Comparison of ENCODE assay signal across 30 mouse cellular contexts in genomic region chr7:113572741-113573140, GRCm38 (mm10). TPM values are rescaled to one million over a fixed set of nuclear protein-coding genes. Genes with fewer than 3 reads are reported as not detected.
DNase-seq lines count a peak whose midpoint lies in the region; TF ChIP-seq lines count a peak whose summit lies in the region.
"Had no signal": no experiment of that assay in that cellular context is flagged by ENCODE, and none has a peak within 500 bp of the region (broad histone marks: within the 10 kb centered on the region; RNA-seq: fewer than 3 reads in every experiment).

No protein-coding gene starts in this region.

- H3K9me3 ChIP-seq in CH12.LX (replicated peaks; ENCODE audit: low read length) = no peaks in the 10 kb centered on the region
- H3K9me3 ChIP-seq in midbrain, embryonic 10.5 days (replicated peaks) = no peaks in the 10 kb centered on the region
- H3K9me3 ChIP-seq: embryonic facial prominence, embryonic 13.5 days; forebrain, embryonic 12.5 days; heart, embryonic 10.5 days; hindbrain, embryonic 15.5 days; limb, embryonic 15.5 days; megakaryocyte, embryonic 14.5 days; neural tube, embryonic 13.5 days; stomach, embryonic 15.5 days had no signal

- no peak overlapping the region for H3K4me2 ChIP-seq in CH12.LX (ENCODE audit: insufficient read depth, low read depth, poor library complexity, severe bottlenecking)
- H3K4me2 ChIP-seq: embryonic facial prominence, embryonic 13.5 days; forebrain, embryonic 12.5 days; hindbrain, embryonic 15.5 days; limb, embryonic 15.5 days; lung, embryonic 14.5 days; neural tube, embryonic 13.5 days; stomach, embryonic 15.5 days had no signal

- H3K79me2 ChIP-seq in CH12.LX (replicated peaks; ENCODE audit: control insufficient read depth, extremely low read depth, insufficient read depth, poor library complexity, severe bottlenecking) = no peaks in the 10 kb centered on the region

- H3K27me3 ChIP-seq in CH12.LX (replicated peaks) = no peaks in the 10 kb centered on the region
- no peaks in the 10 kb centered on the region for H3K27me3 ChIP-seq in midbrain, embryonic 10.5 days (ENCODE audit: low read depth, poor library complexity, severe bottlenecking)
- H3K27me3 ChIP-seq: embryonic facial prominence, embryonic 13.5 days; forebrain, embryonic 12.5 days; hindbrain, embryonic 15.5 days; limb, embryonic 15.5 days; megakaryocyte, embryonic 14.5 days; neural tube, embryonic 13.5 days; Patski; stomach, embryonic 15.5 days had no signal

- H3K9ac ChIP-seq in CH12.LX (ENCODE audit: insufficient read depth, low read depth) = no peak overlapping the region
- H3K9ac ChIP-seq: embryonic facial prominence, embryonic 13.5 days; forebrain, embryonic 12.5 days; hindbrain, embryonic 15.5 days; limb, embryonic 15.5 days; liver, embryonic 14.5 days; lung, embryonic 14.5 days; neural tube, embryonic 13.5 days; stomach, embryonic 15.5 days had no signal

- peak; percentile 19 for DNase-seq in thymus, postnatal 0 days (ENCODE audit: low spot score)
- no peak for DNase-seq in thymus, postnatal 36 days
- DNase-seq in CH12.LX (ENCODE audit: extremely low read depth) = peak; percentile 38
- peak; percentile 66 for DNase-seq in induced T-regulatory cell, adult 2 months (ENCODE audit: low read depth)
- peak; percentile 19 for DNase-seq in thymus, postnatal 25 days
- no peak for DNase-seq in kidney, postnatal 14 days
- DNase-seq in layer of hippocampus, adult 9-10 months (ENCODE audit: low spot score) = no peak
- DNase-seq in midbrain, embryonic 10.5 days (ENCODE audit: low spot score) = no peak
- DNase-seq: adrenal gland, postnatal 10 days; B cell, adult 2 months; cerebellum, adult 2 months; cerebellum, postnatal 25 days; embryo, embryonic 11 days; heart, postnatal 4 days; kidney, adult 9 months; kidney, postnatal 25 days; lung, embryonic 14.5 days; midbrain, embryonic 14.5 days had no signal

- no peak overlapping the region for H3K4me3 ChIP-seq in CH12.LX (replicated peaks in 1 of 3; ENCODE audit: low read depth in 2 of 3, low read length in 2 of 3, poor library complexity in 1 of 3)
- no peak overlapping the region for H3K4me3 ChIP-seq in midbrain, embryonic 10.5 days
- H3K4me3 ChIP-seq: embryonic facial prominence, embryonic 13.5 days; erythroblast, embryonic 14.5 days; forebrain, embryonic 12.5 days; heart, embryonic 10.5 days; hindbrain, embryonic 15.5 days; layer of hippocampus, adult 2 months; limb, embryonic 15.5 days; megakaryocyte, embryonic 14.5 days; neural tube, embryonic 13.5 days; stomach, embryonic 15.5 days had no signal

- peaks cover 0 to 23% of the 10 kb centered on the region in 2 experiments; a peak in 2 of 4 replicates for H3K4me1 ChIP-seq in CH12.LX (ENCODE audit: control insufficient read depth in 1 of 2, insufficient read depth in 2 of 2)
- H3K4me1 ChIP-seq in midbrain, embryonic 10.5 days = no peaks in the 10 kb centered on the region
- H3K4me1 ChIP-seq: embryonic facial prominence, embryonic 13.5 days; forebrain, embryonic 12.5 days; heart, embryonic 10.5 days; hindbrain, embryonic 15.5 days; limb, embryonic 15.5 days; megakaryocyte, embryonic 14.5 days; neural tube, embryonic 13.5 days; stomach, embryonic 15.5 days had no signal

- WGBS in midbrain, embryonic 10.5 days = 82% methylated on average over 2 of the region's 2 CpGs

- dilution Hi-C loops in CH12.LX (cut with MboI; ENCODE audit: extremely low pct_ligation_motif_present, extremely low pct_unique_long_range_greater_than_20kb, low sequenced_read_pairs) = no loop called here

- no peak for TF ChIP-seq RAD21 in CH12.LX (IDR thresholded peaks at IDR 0.05; ENCODE audit: low read depth, low read length)

- in situ Hi-C loops in CH12.LX (cut with MboI; ENCODE audit: low pct_ligation_motif_present, low pct_unique_long_range_greater_than_20kb, low sequenced_read_pairs) = no loop called here

- H3K27ac ChIP-seq in CH12.LX (ENCODE audit: insufficient read depth, low read depth) = no peak overlapping the region
- H3K27ac ChIP-seq in midbrain, embryonic 10.5 days (replicated peaks) = no peak overlapping the region
- H3K27ac ChIP-seq: embryonic facial prominence, embryonic 13.5 days; forebrain, embryonic 12.5 days; heart, embryonic 10.5 days; hindbrain, embryonic 15.5 days; layer of hippocampus, adult 2 months; limb, embryonic 15.5 days; liver, embryonic 14.5 days; neural tube, embryonic 13.5 days; stomach, embryonic 15.5 days had no signal

- peaks cover 11 to 25% of the 10 kb centered on the region in 2 experiments for H3K36me3 ChIP-seq in CH12.LX (replicated peaks in 1 of 2; ENCODE audit: control insufficient read depth in 1 of 2, insufficient read depth in 1 of 2, low read length in 1 of 2)
- H3K36me3 ChIP-seq in midbrain, embryonic 10.5 days = peaks cover 15% of the 10 kb centered on the region
- H3K36me3 ChIP-seq: embryonic facial prominence, embryonic 13.5 days; hindbrain, embryonic 15.5 days; stomach, embryonic 15.5 days had no signal

- TF ChIP-seq CTCF in CH12.LX (conservative IDR thresholded peaks at IDR 0.05 in 1 of 2, IDR thresholded peaks at IDR 0.05 in 1 of 2; ENCODE audit: low read depth in 2 of 2, low read length in 2 of 2) = no peak

- TF ChIP-seq POLR2A in CH12.LX (IDR thresholded peaks at IDR 0.05; ENCODE audit: low read depth, low read length) = no peak

- TF ChIP-seq EP300 in CH12.LX (IDR thresholded peaks at IDR 0.05; ENCODE audit: low read length) = no peak

TF ChIP-seq in CH12.LX, 34 proteins besides CTCF, POLR2A, EP300 and RAD21:
- TF ChIP-seq CHD2 (IDR thresholded peaks at IDR 0.05; ENCODE audit: low read length) = no peak
- no peak for TF ChIP-seq USF2 (conservative IDR thresholded peaks at IDR 0.05; ENCODE audit: low read depth, low read length)
- no peak for TF ChIP-seq MXI1 (IDR thresholded peaks at IDR 0.05; ENCODE audit: low read depth, low read length)
- no peak for TF ChIP-seq RCOR1 (conservative IDR thresholded peaks at IDR 0.05; ENCODE audit: low read depth, low read length)
- no peak for TF ChIP-seq ZNF384 (IDR thresholded peaks at IDR 0.05; ENCODE audit: low read depth, low read length)
- TF ChIP-seq NELFE (IDR thresholded peaks at IDR 0.05; ENCODE audit: low read depth, low read length) = no peak
- no peak for TF ChIP-seq JUND (conservative IDR thresholded peaks at IDR 0.05; ENCODE audit: low read depth, low read length)
- no peak for TF ChIP-seq ZMIZ1 (IDR thresholded peaks at IDR 0.05; ENCODE audit: low read depth, low read length)
- TF ChIP-seq JUN (IDR thresholded peaks at IDR 0.05; ENCODE audit: insufficient read depth, low read depth, low read length) = no peak
- TF ChIP-seq E2F4 (IDR thresholded peaks at IDR 0.05; ENCODE audit: insufficient replicate concordance, low read depth, low read length) = no peak
TF ChIP-seq in CH12.LX: peak in this region for 0.

RNA-seq across cellular contexts. Expression of gene Far1, which starts 59.1 kb away (rescaled TPM):
- 50.1 and 55.1 TPM in 2 replicates for polyA plus RNA-seq in thymus, postnatal 0 days (2015; fragmentation: Nextera tagmentation; extraction: Ambion mirVana)
- total RNA-seq in CH12.LX (2012; rRNA removed) = 73.4 and 81.5 TPM in 2 replicates
- 170 and 201 TPM in 2 replicates for total RNA-seq in CH12.LX (2014; rRNA removed)
- 91.7 and 97.3 TPM in 2 replicates for polyA plus RNA-seq in CH12.LX (2012; ENCODE audit: insufficient read length, low read depth)
- 77.9 and 88.9 TPM in 2 replicates for polyA plus RNA-seq in midbrain, embryonic 10.5 days (2016; fragmentation: Nextera tagmentation; extraction: Ambion mirVana)

Comparison
In these comparisons a context has a peak if more than half of its experiments do, and no peak if none do; other contexts are left out.
1. DNase-seq: peak in thymus, postnatal 0 days (single experiment), CH12.LX (single experiment), induced T-regulatory cell, adult 2 months (single experiment) and thymus, postnatal 25 days (single experiment); none in thymus, postnatal 36 days (0 of 2), kidney, postnatal 14 days (single experiment), layer of hippocampus, adult 9-10 months (single experiment) and midbrain, embryonic 10.5 days (single experiment).